Mouse (Mus musculus) neural tube, embryonic 11.5 days (tissue): Measurements from ENCODE around the gene Slc26a5. TPM values are rescaled to one million over a fixed set of nuclear protein-coding genes. Genes with fewer than 3 reads are reported as not detected.
A peak's percentile ranks its signal among the peaks of the same experiment; 100 is the strongest.

Experiments used
- ATAC-seq: fragments of 200-750 bp; cut with Nextera tagmentation; 2 replicates; pipeline ENCODE4 v1.8.0; 2017; ENCODE audit warnings: moderate number of reproducible peaks, mild to moderate bottlenecking, moderate TSS enrichment, moderate library complexity; ENCODE audit not compliant: insufficient read depth, low FRiP score, low TSS enrichment
- DNase-seq: peaks from one replicate; pipeline ENCODE4 v3.0.0-alpha.2; 2015; ENCODE audit warnings: low spot score
- H3K27ac ChIP-seq: fragments of 300-500 bp; sonication (generic); 2 replicates; pipeline ENCODE4 v1.5.1; 2014; ENCODE audit warnings: low read depth, mild to moderate bottlenecking, low read length
- H3K27me3 ChIP-seq: fragments of 300-500 bp; sonication (generic); 2 replicates; pipeline ENCODE4 v1.6.1; 2014; ENCODE audit warnings: mild to moderate bottlenecking, low read length, mixed read lengths; ENCODE audit not compliant: control insufficient read depth, insufficient read depth
- H3K36me3 ChIP-seq: fragments of 300-500 bp; sonication (generic); 2 replicates; pipeline ENCODE4 v1.6.1; 2014; ENCODE audit warnings: mild to moderate bottlenecking, low read length, moderate library complexity, mixed read lengths; ENCODE audit not compliant: control insufficient read depth, insufficient read depth
- H3K4me1 ChIP-seq: fragments of 300-500 bp; sonication (generic); 2 replicates; pipeline ENCODE4 v1.6.1; 2014; ENCODE audit warnings: low read length, mixed read lengths; ENCODE audit not compliant: control insufficient read depth, insufficient read depth
- H3K4me2 ChIP-seq: fragments of 300-500 bp; sonication (generic); 2 replicates; pipeline ENCODE4 v1.6.1; 2014; ENCODE audit warnings: low read depth, mild to moderate bottlenecking, moderate library complexity
- H3K4me3 ChIP-seq: fragments of 300-500 bp; sonication (generic); 2 replicates; pipeline ENCODE4 v1.5.1; 2014; ENCODE audit warnings: low read depth, low read length
- H3K9ac ChIP-seq: fragments of 300-500 bp; sonication (generic); 2 replicates; pipeline ENCODE4 v1.6.1; 2014; ENCODE audit warnings: mild to moderate bottlenecking, low read length
- H3K9me3 ChIP-seq: fragments of 300-500 bp; sonication (generic); 2 replicates; pipeline ENCODE4 v1.6.1; 2016; ENCODE audit warnings: low read length; ENCODE audit not compliant: control insufficient read depth
- WGBS: fragments of 180-500 bp; shearing (Covaris S2); extraction: QIAGEN DNeasy Blood & Tissue Kit; methylation state at CpG from one replicate; pipeline ENCODE4 v1.1.7; 2014; 5-methylcytosine and 5-hydroxymethylcytosine counted together
- polyA plus RNA-seq: library from polyadenylated mRNA; unstranded; fragments of >200 nt; fragmentation: Nextera tagmentation; extraction: Ambion mirVana; gene quantifications from 2 replicates; pipeline ENCODE4 v1.2.1, GENCODE M21; 2014

The Slc26a5 gene
- polyA plus RNA-seq: 0.08 TPM in 1 of 2 replicates, not detected in the other

DNA sequence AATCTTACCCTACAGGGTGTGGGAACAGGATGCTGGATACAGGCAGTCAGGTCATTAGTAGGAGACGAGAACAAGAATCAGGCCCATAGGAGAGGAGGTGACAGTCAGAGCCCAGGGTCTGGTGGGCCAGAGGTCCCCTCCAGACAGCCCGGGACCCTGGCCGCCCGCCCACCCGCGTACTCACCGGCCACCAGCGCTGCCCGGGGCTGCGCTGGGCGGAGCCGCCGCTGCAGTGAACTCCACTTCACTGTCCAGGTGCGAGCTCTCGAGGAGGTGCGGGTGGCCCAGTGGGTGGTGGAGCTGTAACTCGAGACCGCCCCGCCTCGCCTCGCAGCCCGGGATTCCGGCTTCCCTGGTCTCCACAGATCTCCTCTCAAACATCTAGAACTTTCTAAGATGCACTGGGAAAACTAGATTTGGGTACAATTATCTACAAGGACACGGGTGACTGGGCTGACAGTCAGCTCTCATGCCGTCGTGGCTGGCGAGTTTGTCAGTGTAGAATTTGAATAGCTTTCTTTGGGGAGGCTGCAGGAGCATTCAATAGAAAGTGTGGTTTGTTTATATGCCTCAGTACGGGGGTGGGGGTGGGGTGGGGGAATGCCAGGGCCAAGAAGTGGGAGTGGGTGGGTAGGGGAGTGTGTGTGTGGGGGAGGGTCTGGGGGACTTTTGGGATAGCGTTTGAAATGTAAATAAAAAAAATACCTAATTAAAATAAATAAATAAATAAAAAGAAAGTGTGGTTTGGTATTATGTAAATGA lies at the start of gene Slc26a5:
TSS of gene Slc26a5 (minus strand) at position 259 of the 762 bp plus-strand sequence.
- Histone ChIP-seq H3K36me3 (no peaks in the 10 kb centered on the region), H3K27me3 (no peaks in the 10 kb centered on the region), H3K27ac (no peak within 1 kb of the TSS), H3K4me1 (no peaks in the 10 kb centered on the region), H3K4me3 (no peak within 1 kb of the TSS), H3K4me2 (peak within 1 kb of the TSS; percentile 33), H3K9me3 (no peaks in the 10 kb centered on the region), H3K9ac (no peak within 1 kb of the TSS)
- ATAC-seq: no peak
- 2% methylated on average over 29 of the region's 29 CpGs for WGBS
- peak; percentile 13 for DNase-seq

DNA sequence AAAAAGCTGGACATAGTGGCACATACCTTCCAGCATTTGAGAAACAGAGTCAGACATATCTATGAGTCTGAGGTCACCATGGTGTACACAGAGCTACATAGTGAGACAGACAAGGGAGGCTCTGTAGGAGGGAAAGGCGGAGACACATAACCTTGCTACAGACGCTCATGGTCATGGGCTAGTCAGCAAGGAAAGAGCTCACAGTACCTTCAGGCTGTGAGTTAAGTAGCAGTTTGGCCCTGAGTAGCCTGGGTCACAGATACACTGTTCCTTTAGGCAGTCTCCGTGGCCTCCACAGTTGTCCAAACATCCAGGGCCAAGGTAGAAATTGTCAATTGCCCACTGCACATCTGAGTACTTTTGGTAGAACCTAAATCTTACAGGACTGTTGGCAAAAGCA lies 49.4 kb upstream of the Slc26a5 start:
- Histone ChIP-seq H3K9me3 (no peaks in the 10 kb centered on the region), H3K27ac (no peak overlapping the region), H3K36me3 (no peaks in the 10 kb centered on the region), H3K27me3 (no peaks in the 10 kb centered on the region), H3K9ac (no peak overlapping the region), H3K4me3 (no peak overlapping the region), H3K4me1 (no peaks in the 10 kb centered on the region), H3K4me2 (no peak overlapping the region)
- 76% methylated on average over 3 of the region's 3 CpGs for WGBS
- no peak for ATAC-seq
- no peak for DNase-seq

DNA sequence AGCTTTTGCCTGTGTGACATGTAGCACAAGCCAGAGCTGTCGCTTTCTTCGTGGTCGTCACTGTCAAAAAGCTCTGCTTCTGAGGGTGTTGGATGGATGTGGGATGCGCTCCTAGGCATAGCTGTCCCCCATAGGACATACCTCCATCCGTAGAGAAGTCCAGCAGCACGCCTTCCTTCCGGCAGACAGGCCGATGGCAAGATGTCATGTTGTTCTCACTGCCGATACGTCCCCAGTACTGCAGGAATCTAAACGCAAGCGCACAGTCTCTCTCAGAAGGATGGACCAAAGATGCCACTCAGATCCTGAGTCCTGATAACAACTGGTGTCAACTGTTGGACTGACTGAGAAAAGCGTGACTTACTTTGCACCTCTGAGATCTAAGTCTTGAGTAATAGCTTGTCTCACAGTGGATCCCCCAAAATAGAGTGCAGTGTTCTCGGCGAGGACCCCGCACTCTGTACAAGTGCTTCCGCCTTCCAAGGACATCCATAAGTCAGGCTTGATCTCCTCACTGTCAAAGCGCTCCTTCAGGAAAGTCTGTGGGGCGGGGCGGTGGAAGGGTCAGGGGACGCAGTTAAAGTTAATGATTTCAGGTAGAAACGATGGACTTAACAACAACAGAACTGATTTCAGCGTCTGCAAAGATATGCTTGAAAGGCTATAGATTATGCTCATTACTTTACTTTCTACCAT lies 47.6 kb upstream of the Slc26a5 start:
- Histone ChIP-seq H3K9ac (no peak overlapping the region), H3K27me3 (no peaks in the 10 kb centered on the region), H3K4me3 (no peak overlapping the region), H3K4me1 (no peaks in the 10 kb centered on the region), H3K36me3 (no peaks in the 10 kb centered on the region), H3K9me3 (no peaks in the 10 kb centered on the region), H3K27ac (no peak overlapping the region), H3K4me2 (no peak overlapping the region)
- DNase-seq (no peak), ATAC-seq (no peak)
- WGBS: 89% methylated on average over 23 of the region's 23 CpGs

DNA sequence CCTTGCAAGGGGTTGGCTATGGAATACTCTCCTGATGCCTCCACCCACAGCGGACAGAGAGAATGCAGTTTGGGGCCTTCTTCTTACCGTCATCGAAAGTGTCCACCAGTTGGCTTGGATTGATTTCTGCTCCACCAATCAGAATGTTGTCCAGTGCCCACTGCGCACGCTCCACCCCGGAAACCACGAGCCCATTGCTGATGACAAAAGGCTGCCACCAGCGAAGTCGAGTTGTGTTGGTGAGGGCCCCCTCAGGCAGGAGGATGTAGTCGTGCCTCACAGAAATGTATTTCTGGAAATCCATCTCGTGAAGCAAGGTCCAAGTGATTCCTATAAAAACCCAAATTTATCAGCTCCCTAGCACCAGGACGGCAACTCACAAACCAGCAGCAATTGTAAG lies 45.3 kb upstream of the Slc26a5 start:
- H3K4me1 ChIP-seq: no peaks in the 10 kb centered on the region
- H3K27me3 ChIP-seq: no peaks in the 10 kb centered on the region
- no peak overlapping the region for H3K4me2 ChIP-seq
- no peaks in the 10 kb centered on the region for H3K9me3 ChIP-seq
- 91% methylated on average over 12 of the region's 12 CpGs for WGBS
- H3K4me3 ChIP-seq: no peak overlapping the region
- no peaks in the 10 kb centered on the region for H3K36me3 ChIP-seq
- DNase-seq: no peak
- H3K27ac ChIP-seq: no peak overlapping the region
- ATAC-seq: no peak
- no peak overlapping the region for H3K9ac ChIP-seq

DNA sequence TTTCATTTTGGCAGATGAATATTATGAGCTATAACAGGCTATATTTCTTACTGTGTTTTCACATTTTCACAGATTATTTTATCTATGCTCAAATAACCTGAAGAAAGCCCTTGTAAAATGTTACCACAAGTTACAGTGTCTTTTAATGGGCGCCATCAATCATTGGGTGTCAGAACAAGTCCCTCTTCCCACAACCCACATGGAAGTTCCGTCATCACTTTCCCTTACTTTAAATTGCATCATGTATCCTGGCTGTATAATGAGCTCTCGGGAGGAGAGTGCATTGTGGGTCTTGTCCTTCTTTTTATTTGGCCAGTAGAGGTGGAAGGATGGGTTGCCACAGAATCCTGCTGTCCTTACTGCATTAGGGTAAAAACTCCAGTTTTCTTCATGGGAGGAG lies 44.3 kb upstream of the Slc26a5 start:
- DNase-seq (no peak), ATAC-seq (no peak)
- H3K27me3 ChIP-seq: no peaks in the 10 kb centered on the region
- no peak overlapping the region for H3K9ac ChIP-seq
- no peaks in the 10 kb centered on the region for H3K4me1 ChIP-seq
- no peaks in the 10 kb centered on the region for H3K9me3 ChIP-seq
- 85% methylated on average over 3 of the region's 3 CpGs for WGBS
- H3K4me2 ChIP-seq: no peak overlapping the region
- no peak overlapping the region for H3K4me3 ChIP-seq
- H3K36me3 ChIP-seq: no peaks in the 10 kb centered on the region
- H3K27ac ChIP-seq: no peak overlapping the region

DNA sequence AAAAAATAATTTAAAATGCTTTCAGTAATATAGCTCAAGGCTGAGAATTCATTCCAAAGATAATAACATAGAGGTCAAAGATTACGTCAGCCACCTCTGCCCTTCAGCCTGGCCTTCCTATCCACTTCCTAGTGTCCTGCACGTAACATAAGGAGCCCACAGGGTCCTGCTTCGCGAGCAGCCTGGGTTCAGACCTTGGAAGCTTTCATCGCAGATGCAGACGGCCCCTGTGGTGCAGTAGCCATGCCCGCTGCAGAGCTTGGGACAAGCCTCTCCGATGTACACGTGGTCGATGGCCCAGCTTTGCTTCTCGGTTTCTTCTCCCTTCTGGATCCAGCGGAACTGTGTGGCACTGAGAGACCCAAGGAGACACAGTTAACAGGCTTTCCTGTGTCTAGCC lies 36.0 kb upstream of the Slc26a5 start:
- Histone ChIP-seq H3K9ac (no peak overlapping the region), H3K27ac (no peak overlapping the region), H3K9me3 (no peaks in the 10 kb centered on the region), H3K36me3 (no peaks in the 10 kb centered on the region), H3K4me3 (no peak overlapping the region), H3K4me2 (no peak overlapping the region), H3K27me3 (no peaks in the 10 kb centered on the region), H3K4me1 (no peaks in the 10 kb centered on the region)
- ATAC-seq: no peak
- 66% methylated on average over 12 of the region's 12 CpGs for WGBS
- no peak for DNase-seq

DNA sequence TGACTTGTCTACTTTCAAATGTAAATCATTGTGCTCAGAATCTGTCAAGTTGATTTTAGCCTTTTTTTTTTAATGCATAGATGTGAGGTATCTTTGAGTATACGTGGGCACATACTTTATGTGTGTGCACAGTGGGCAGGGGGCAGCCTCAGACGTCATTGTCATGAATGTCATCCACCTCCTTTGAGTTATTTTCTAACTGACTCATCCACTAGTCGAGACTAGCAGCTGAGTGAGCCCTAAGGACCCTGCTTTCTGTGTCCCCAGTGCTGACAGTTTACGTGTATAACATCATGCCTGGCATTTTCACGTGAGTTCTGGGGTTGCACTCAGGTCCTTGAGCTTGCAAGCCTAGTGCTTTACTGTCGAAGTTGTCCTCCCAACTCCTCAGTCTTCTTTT lies 35.5 kb upstream of the Slc26a5 start:
- 75% methylated on average over 6 of the region's 6 CpGs for WGBS
- Histone ChIP-seq H3K9ac (no peak overlapping the region), H3K4me2 (no peak overlapping the region), H3K27ac (no peak overlapping the region), H3K27me3 (no peaks in the 10 kb centered on the region), H3K36me3 (no peaks in the 10 kb centered on the region), H3K9me3 (no peaks in the 10 kb centered on the region), H3K4me3 (no peak overlapping the region), H3K4me1 (no peaks in the 10 kb centered on the region)
- ATAC-seq (no peak), DNase-seq (no peak)

DNA sequence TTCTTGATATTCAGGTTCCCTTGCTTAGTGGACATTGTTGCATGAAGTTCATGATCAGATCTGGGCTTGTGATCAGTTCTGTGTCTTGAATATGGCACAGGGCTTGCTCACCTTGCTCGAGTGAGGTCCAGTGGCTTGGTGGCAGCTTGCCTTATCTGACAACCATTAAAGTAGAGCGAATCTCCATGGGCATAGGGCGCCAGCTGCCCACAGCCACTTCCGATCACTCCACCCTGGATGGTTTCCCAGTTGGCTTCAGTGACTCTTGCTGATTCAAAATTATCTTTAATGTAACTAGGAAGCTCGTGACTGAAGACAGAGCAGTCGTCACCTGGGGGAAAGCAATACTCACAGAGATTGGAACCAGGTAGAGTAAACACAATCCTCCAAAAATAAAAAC lies 33.5 kb upstream of the Slc26a5 start:
- Histone ChIP-seq H3K4me2 (no peak overlapping the region), H3K4me1 (no peaks in the 10 kb centered on the region), H3K4me3 (no peak overlapping the region), H3K36me3 (no peaks in the 10 kb centered on the region), H3K27ac (no peak overlapping the region), H3K9me3 (no peaks in the 10 kb centered on the region), H3K27me3 (no peaks in the 10 kb centered on the region), H3K9ac (no peak overlapping the region)
- ATAC-seq (no peak), DNase-seq (no peak)
- WGBS: 88% methylated on average over 6 of the region's 6 CpGs

DNA sequence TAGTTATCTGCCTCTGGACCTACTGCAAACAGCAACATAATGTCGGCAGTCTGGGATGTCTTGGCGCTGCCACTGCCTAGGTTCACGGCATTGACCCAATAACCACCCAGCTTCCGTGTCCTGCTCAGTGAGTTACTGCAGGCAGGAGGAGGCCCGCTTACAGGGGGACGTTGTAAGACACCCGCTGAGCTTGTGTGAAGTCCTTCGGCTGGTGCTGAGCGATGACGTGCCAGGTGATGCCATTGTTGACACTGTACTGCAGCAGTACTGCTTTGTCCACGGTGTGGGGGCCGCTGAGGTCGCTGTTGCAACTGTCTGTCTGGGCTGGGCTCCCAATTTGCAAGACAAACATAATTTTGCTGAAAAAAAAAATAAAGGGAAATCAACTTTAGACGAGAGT lies 31.2 kb upstream of the Slc26a5 start:
- no peak overlapping the region for H3K9ac ChIP-seq
- DNase-seq (no peak), ATAC-seq (no peak)
- WGBS: 65% methylated on average over 14 of the region's 14 CpGs
- H3K9me3 ChIP-seq: no peaks in the 10 kb centered on the region
- no peak overlapping the region for H3K27ac ChIP-seq
- no peaks in the 10 kb centered on the region for H3K36me3 ChIP-seq
- H3K4me3 ChIP-seq: no peak overlapping the region
- H3K4me2 ChIP-seq: no peak overlapping the region
- no peaks in the 10 kb centered on the region for H3K4me1 ChIP-seq
- H3K27me3 ChIP-seq: no peaks in the 10 kb centered on the region
